Mouse (Mus musculus) brain, embryonic 14.5 days (tissue): ENCODE data around the gene Cers6. TPM values are rescaled to one million over a fixed set of nuclear protein-coding genes. Genes with fewer than 3 reads are reported as not detected.

Experiments
- DNase-seq: peaks from one replicate; pipeline ENCODE4 v3.0.0-alpha.2; 2011; ENCODE audit warnings: low read depth
- CTCF ChIP-seq: fragments of 200-500 bp; IDR thresholded peaks from 2 replicates; pipeline ENCODE4 v1.5.1; 2012; ENCODE audit warnings: inconsistent platforms, mild to moderate bottlenecking, moderate library complexity, borderline replicate concordance; ENCODE audit not compliant: insufficient read depth, insufficient read length; ENCODE audit errors: extremely low read depth
- POLR2A ChIP-seq: fragments of 200-500 bp; IDR thresholded peaks from 2 replicates; pipeline ENCODE4 v1.6.1; 2012; ENCODE audit warnings: mild to moderate bottlenecking, inconsistent platforms, borderline replicate concordance; ENCODE audit not compliant: poor library complexity, insufficient read depth, insufficient read length, severe bottlenecking; ENCODE audit errors: extremely low read depth
- polyA plus RNA-seq: library from polyadenylated mRNA; depleted of rRNA; stranded (reverse); fragments of >200 nt; gene quantifications from 2 replicates; pipeline ENCODE4 v1.2.3, GENCODE M21; 2012

Gene Cers6
- polyA plus RNA-seq, 1 experiment = 45.0 TPM

- no peak for TF ChIP-seq POLR2A
- no peak for TF ChIP-seq CTCF
- DNase-seq = no peak
These were observed 24.7 kb downstream of the Cers6 start for GRCm38 (mm10) chr2:68885766-68886496.

DNA sequence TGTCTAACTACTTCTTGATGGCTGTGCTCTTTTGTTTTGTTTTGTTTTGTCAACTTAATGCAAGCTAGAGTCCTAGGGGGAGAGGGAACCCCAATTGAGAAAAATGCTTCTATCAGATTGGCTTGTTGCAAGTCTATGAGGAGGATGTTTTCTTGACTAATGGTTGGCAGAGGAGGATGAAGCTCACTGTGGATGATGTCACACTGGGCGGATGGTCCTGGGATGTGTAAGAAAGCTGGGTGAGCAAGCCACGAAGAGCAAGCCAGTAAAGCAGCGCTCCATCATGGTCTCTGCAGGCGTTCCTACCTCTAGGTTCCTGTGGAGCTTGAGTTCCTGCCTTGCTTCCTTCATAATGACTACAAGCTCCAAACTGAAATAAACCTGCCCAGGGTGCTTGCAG lies 25.4 kb downstream of the Cers6 start:
- TF ChIP-seq POLR2A (no peak), CTCF (no peak)

GRCm38 (mm10) chr2:68888094-68888705 lies 27.0 kb downstream of the Cers6 start:
- TF ChIP-seq POLR2A (no peak), CTCF (no peak)
- DNase-seq = no peak

More for the DNA sequence above, 25.4 kb downstream of the Cers6 start:
- no peak for DNase-seq

DNA sequence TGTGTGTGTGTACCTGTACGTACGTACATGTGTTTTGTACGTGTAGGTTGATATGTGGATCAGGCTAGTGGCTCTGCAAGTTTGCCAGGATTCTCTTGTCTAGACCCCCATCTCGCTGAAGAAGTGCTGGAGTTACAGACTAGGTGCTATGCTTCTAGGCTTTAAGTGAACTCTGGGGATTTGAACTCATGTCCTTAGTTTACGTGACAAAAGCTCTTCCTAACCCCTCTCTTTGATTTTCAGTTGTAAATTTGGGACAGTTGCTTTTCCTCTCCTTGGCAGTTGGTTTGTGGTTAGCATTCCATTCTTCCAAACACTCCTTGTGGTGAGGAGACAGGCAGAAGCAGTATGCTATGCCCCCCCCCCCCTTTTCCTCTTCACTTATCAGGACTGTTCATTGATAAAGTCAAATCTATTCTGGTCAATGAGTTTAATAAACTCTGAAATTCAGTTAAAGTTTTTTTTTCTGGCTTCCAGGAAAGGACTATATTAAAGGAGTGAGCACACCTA lies 28.5 kb downstream of the Cers6 start:
- TF ChIP-seq POLR2A = no peak
- TF ChIP-seq CTCF = no peak
- DNase-seq = no peak

GRCm38 (mm10) chr2:68892476-68892875 lies 31.2 kb downstream of the Cers6 start:
- TF ChIP-seq CTCF = no peak
- no peak for TF ChIP-seq POLR2A
- no peak for DNase-seq

- DNase-seq = peak; percentile 19
- TF ChIP-seq CTCF = no peak
- no peak for TF ChIP-seq POLR2A
These were observed 34.0 kb downstream of the Cers6 start for GRCm38 (mm10) chr2:68895044-68895764.

DNA sequence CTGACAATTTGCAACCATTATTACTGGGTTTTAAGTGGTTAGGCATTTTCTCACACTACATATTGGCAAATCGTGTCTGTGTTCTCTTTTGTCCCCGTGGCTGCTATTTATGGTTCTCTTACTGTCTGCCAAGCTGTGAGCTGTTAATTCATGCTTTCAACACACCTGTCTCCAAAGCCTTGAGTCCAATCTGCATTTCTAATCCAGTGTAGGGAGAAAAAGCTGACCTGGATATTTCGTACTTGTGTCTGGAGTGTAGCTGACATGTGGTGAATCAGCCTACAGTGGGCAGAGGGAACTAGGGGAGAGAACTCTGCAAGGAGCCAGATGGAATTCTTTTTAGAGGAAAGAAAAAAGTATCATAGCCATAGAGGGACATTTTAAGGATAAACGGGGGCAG lies 35.0 kb downstream of the Cers6 start:
- peak; percentile 76 for DNase-seq
- TF ChIP-seq POLR2A (no peak), CTCF (no peak)

- no peak for TF ChIP-seq CTCF
- no peak for TF ChIP-seq POLR2A
- DNase-seq = no peak
These were observed 38.7 kb downstream of the Cers6 start for GRCm38 (mm10) chr2:68899770-68900521.

- TF ChIP-seq POLR2A (no peak), CTCF (no peak)
These were observed 39.6 kb downstream of the Cers6 start for GRCm38 (mm10) chr2:68900640-68901378.

DNA sequence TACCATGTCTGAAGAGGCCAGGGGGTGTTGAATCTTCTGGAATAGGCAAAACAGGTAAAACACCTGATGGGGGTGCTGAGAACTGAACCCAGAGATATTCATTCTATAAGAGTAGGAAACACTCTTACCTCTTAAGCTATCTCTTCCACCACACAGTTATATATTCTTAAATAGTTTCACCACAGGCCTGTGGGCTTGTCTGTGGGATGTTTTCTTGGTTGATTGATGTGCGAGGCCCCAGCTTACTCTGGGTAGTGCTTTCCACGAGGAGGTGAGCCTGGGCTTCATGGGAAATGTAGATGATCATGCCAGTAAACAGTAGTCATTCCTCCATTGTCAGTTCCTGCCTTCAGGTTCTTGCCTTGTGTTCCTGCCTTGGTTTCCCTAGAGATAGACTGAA lies 40.5 kb downstream of the Cers6 start:
- DNase-seq = no peak
- TF ChIP-seq CTCF (no peak), POLR2A (no peak)

More at GRCm38 (mm10) chr2:68900640-68901378, 39.6 kb downstream of the Cers6 start:
- DNase-seq = no peak

DNA sequence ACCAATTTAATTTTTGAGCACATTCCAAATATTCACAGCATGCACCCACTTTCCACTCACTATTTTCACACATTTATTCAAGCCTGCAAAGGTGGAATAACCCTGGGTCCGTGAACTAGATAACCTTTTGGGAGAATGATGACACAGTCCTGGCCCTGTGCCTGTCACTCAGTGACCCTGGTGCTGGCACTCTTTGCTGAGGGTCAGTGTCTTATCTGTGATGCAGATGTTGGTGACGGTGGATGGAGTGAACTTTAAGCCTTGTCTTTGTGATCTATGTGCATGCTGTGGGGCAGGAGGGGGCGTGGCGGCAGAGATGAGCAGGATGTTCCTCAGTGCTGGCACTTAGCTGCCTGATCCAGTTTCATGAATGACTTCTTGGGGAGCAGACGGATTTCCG lies 41.3 kb downstream of the Cers6 start:
- DNase-seq = no peak
- TF ChIP-seq CTCF = no peak
- TF ChIP-seq POLR2A = no peak
